Mouse (Mus musculus) cerebellum, adult 2 months (tissue): ENCODE data around the gene Klhl29.

ENCODE experiments used
- CTCF ChIP-seq: fragments of 200-500 bp; IDR thresholded peaks from 2 replicates; pipeline ENCODE4 v1.5.1; 2011; ENCODE audit warnings: low read depth, mild to moderate bottlenecking, control low read depth, low read length, moderate library complexity, borderline replicate concordance; ENCODE audit not compliant: insufficient read depth
- POLR2A ChIP-seq: fragments of 200-500 bp; IDR thresholded peaks from 2 replicates; pipeline ENCODE4 v1.6.1; 2011; ENCODE audit warnings: low read length, control low read depth, borderline replicate concordance; ENCODE audit not compliant: insufficient read depth

DNA sequence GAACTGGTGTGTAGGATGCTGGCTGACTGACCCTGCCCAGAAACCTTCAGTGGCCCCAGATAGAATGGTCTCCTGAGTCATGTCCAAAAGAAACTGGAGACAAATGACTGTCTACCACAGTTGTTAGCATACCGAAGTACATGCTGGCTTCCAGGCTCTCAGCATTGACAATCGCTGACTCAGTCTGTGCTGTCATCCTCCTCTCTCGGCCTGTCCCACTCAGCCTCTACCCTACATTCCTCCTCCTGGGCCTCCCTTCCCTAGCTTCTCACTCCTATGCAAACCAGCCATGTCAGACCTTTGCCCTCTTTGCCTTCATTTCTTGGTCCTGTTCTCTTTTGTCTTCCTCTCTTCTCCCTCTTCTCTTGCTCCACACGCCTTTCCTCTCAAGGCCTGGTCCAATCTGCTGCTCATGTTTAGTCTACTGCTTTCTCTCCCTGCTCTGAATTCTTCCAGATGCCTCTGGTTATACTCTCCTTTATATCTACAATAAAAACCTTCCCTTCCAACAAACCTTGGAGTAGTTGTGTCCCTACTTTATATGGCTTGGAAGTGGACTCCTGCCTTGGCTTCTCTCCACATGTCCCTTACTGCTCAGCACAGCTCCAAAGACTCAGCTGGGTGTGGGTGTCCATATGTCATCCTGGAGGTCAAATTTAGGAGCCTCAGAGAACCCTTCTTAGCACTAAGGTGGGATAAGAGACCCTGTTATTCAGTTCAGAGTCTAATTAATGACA lies 121.1 kb downstream of the Klhl29 start:
- TF ChIP-seq CTCF = no peak
- TF ChIP-seq POLR2A = no peak
